Mouse (Mus musculus): Measurements from ENCODE around the gene Anp32e.
"Not testable (repeated sequence)": the region's sequence is repeated elsewhere in the genome, so short reads cannot be mapped to it uniquely, and the experiment has no call there.

Anp32e gene

GRCm38 (mm10) chr3:95904568-95904967 is 24.5 kb upstream of the Anp32e start, which contains the start of gene Car14:
Gene Car14 (minus strand): TSS chr3:95904691.
- DNase-seq: peak; percentile 62 to 82

GRCm38 (mm10) chr3:95905146-95905939 is 23.7 kb upstream of the Anp32e start:
- DNase-seq: peak; percentile 49 to 80

- peak; percentile 69 to 77 for DNase-seq
Measured at GRCm38 (mm10) chr3:95905940-95906492, 23.0 kb upstream of the Anp32e start.

- peak; percentile 67 to 72 for DNase-seq
Measured at GRCm38 (mm10) chr3:95906860-95907259, 22.2 kb upstream of the Anp32e start.

- no peak for DNase-seq
Measured at GRCm38 (mm10) chr3:95907613-95908012, 21.4 kb upstream of the Anp32e start.

GRCm38 (mm10) chr3:95914706-95915105 is 14.3 kb upstream of the Anp32e start:
- no peak for DNase-seq

GRCm38 (mm10) chr3:95916760-95917159 is 12.3 kb upstream of the Anp32e start:
- DNase-seq: no peak

GRCm38 (mm10) chr3:95920532-95920931 is 8.5 kb upstream of the Anp32e start:
- DNase-seq: not testable (repeated sequence)

GRCm38 (mm10) chr3:95923429-95923828 is 5.6 kb upstream of the Anp32e start:
- DNase-seq: not testable (repeated sequence)

GRCm38 (mm10) chr3:95924185-95924584 is 4.9 kb upstream of the Anp32e start:
- no peak for DNase-seq

GRCm38 (mm10) chr3:95925087-95925486 is 4.0 kb upstream of the Anp32e start:
- DNase-seq: no peak

- no peak for DNase-seq
Measured at GRCm38 (mm10) chr3:95928261-95928657, 787 bp upstream of the Anp32e start.

- peak; percentile 36 to 75 for DNase-seq
Measured at GRCm38 (mm10) chr3:95929581-95930470, 780 bp downstream of the Anp32e start.

- no peak for DNase-seq
Measured at GRCm38 (mm10) chr3:95930471-95930789, 1.4 kb downstream of the Anp32e start.

- no peak for DNase-seq
Measured at GRCm38 (mm10) chr3:95931471-95931870, 2.4 kb downstream of the Anp32e start.

GRCm38 (mm10) chr3:95932157-95932556 is 3.1 kb downstream of the Anp32e start:
- DNase-seq: no peak

- DNase-seq: peak; percentile 39 to 80
Measured at GRCm38 (mm10) chr3:95932566-95932965, 3.5 kb downstream of the Anp32e start.

GRCm38 (mm10) chr3:95933111-95933750 is 4.2 kb downstream of the Anp32e start:
- no peak for DNase-seq

GRCm38 (mm10) chr3:95934448-95934847 is 5.4 kb downstream of the Anp32e start:
- no peak for DNase-seq

GRCm38 (mm10) chr3:95938217-95938616 is 9.2 kb downstream of the Anp32e start:
- no peak for DNase-seq

- DNase-seq: peak in 1 of 2 experiments; percentile 15
Measured at GRCm38 (mm10) chr3:95938835-95939234, 9.8 kb downstream of the Anp32e start.

GRCm38 (mm10) chr3:95942749-95943148 is 13.7 kb downstream of the Anp32e start:
- peak in 1 of 2 experiments; percentile 63 for DNase-seq

GRCm38 (mm10) chr3:95943226-95943625 is 14.2 kb downstream of the Anp32e start:
- no peak for DNase-seq

Data from kidney, postnatal 25 days (tissue).